Mouse (Mus musculus) brown adipose tissue, adult 24 weeks (tissue): ENCODE results near the gene Slc38a9. TPM values are rescaled to one million over a fixed set of nuclear protein-coding genes. Genes with fewer than 3 reads are reported as not detected.
A peak's percentile ranks its signal among the peaks of the same experiment; 100 is the strongest.

Experiments
- H3K27ac ChIP-seq: fragments of 200-500 bp; replicated peaks from 2 replicates; pipeline ENCODE4 v1.5.1; 2012; ENCODE audit warnings: low read depth, mild to moderate bottlenecking, low read length
- H3K4me1 ChIP-seq: fragments of 200-500 bp; 2 replicates; pipeline ENCODE4 v1.6.1; 2012; ENCODE audit warnings: low read length, mixed read lengths; ENCODE audit not compliant: control insufficient read depth, insufficient read depth, insufficient read length
- H3K4me3 ChIP-seq: fragments of 200-500 bp; 2 replicates; pipeline ENCODE4 v1.5.1; 2012; ENCODE audit warnings: low read depth, mild to moderate bottlenecking, low read length, moderate library complexity; ENCODE audit not compliant: insufficient read depth
- polyA plus RNA-seq: library from polyadenylated mRNA; stranded (reverse); fragments of >200 nt; gene quantifications from 2 replicates; pipeline ENCODE4 v1.2.4, GENCODE M21; 2012; ENCODE audit not compliant: missing spikeins, insufficient read depth, insufficient read length

Gene Slc38a9
- polyA plus RNA-seq, 1 experiment: 6.3 TPM

DNA sequence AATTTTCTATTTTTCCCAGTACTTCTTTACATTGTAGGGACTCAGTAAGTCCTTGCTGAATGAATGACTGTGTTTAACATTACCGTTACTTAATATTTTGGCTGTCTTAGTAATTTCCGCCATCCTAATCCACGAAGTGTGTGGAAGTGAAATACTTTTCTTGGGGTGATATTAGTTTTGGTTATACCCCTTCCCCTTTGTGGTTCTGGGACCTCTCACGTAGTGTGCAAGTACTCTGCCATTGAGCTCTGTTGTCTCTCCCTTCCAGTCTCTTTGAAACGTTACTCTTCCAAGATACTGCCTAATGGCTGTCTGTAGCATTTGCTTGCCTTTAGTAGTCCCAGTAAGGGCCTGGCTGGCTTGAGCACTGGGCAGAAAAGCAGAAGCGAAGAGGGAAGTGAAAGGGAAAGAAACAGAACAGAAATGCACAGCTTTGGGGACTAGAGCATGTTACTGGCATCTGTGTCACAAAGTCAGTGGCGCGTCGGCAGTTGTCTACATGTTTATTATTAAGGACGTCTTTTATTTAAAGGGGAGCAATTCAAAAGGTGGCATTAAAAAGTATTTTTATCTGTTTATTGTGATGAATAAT, 6.0 kb downstream of the Slc38a9 start:
- no peaks in the 10 kb centered on the region for H3K4me1 ChIP-seq
- no peak overlapping the region for H3K4me3 ChIP-seq
- H3K27ac ChIP-seq: peak overlapping the region; percentile 74; the same call in 1 of the 2 replicates

DNA sequence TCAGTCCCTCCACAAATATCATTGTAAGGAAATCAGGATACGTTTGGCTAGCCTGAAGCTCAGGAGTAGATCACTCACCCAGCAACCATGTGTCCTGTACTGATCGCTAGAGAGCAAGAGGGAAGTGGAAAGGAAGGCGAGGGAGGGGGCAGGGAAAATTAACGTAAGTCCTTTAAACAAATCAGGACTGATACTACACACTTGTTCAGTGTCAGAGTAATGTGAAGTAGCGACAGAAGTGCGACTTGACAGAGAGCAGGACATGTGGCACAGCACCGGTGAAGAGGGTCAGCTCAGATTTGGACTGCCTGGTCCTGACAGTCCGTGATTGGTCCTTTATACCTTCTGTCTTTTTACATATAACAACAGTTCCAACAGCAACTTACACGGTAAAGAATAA, 6.7 kb downstream of the Slc38a9 start:
- Histone ChIP-seq H3K4me1 (no peaks in the 10 kb centered on the region), H3K4me3 (no peak overlapping the region)

DNA sequence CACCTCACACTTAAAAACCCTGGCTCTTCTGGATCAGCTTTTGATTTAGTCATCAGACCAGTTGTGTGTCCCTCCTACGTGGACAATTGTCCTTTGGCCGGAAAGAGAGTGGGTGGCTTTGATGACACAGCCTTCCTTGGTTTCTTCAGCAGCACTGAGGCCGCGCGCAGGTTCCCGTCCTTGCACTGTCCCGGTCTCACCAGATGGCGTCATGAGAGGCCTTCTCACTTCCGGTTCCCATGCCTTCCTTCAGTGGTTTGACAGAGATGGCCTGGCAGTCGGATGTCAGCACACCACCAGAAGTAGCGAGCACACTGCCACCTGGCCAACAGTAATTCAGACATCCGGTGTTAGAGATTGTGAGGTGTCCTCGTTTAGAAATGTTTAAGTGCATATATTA, 11.2 kb downstream of the Slc38a9 start:
- Histone ChIP-seq H3K4me3 (no peak overlapping the region), H3K27ac (no peak overlapping the region), H3K4me1 (no peaks in the 10 kb centered on the region)

More for the DNA sequence above, 6.7 kb downstream of the Slc38a9 start:
- H3K27ac ChIP-seq: no peak overlapping the region

DNA sequence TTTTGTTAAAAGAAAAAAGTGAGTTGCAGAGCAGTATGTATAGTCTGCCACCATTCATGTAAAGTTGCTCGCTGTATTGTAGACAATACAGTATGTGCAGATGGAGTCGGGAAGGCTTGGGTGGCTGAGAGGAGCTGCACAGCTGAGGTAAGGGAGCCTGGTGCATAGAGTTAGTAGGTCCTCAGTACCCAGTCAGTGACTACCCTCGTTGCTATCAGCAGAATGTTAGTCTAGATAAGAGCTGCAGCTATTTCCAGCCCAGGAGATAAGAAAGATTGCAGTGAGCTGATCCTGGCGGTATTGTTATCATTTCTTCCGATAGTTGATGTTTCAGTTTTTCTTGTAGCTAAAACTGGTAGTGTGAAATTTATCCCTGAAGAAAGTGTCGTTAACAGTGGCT, 12.2 kb downstream of the Slc38a9 start:
- H3K4me3 ChIP-seq: no peak overlapping the region
- no peak overlapping the region for H3K27ac ChIP-seq
- H3K4me1 ChIP-seq: no peaks in the 10 kb centered on the region

DNA sequence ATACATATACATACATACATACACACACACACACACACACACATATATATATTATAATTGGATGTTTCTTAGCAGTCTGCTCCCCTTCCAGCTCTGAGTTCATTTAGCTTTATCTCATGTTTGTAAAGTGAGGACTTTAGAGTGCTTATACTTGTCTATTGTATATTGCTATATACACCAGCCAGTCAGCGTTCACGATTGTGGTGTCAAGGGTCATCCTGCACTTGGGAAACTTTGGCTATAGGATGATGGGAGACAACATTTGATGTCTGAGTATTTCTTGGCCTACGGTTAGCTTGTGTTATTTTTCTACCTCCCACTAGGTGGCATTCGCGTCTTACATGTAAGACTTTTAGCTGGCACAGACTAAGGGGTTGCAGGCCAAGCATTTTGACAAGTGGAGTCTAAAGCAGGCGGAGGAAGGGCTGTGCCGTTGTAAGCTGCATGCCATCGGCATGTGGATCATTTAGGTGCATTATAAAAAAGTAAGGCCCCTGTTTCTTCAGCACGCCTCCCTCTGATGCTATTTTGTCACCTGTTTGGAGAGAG, 13.4 kb downstream of the Slc38a9 start:
- Histone ChIP-seq H3K4me1 (no peaks in the 10 kb centered on the region), H3K27ac (no peak overlapping the region)

DNA sequence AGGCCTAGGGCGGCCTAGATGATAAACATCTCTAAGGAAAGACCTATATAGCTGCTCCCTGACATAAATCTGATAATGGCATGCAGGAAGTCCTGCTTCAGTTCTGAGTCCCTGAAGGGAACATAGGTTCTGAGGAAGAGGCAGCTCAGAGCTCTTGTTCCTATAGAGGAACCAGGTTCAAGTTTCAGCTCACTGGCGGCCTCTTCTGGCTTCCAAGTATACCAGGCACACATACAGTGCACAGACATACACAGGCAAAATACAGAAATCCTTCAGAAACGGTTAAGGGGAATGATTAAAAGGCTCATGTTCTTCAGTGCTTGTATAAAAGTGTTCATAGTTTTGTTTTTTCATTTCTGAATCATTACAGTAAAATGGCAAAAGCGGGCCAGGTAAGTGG, 17.6 kb downstream of the Slc38a9 start:
- no peak overlapping the region for H3K27ac ChIP-seq
- no peak overlapping the region for H3K4me3 ChIP-seq
- no peaks in the 10 kb centered on the region for H3K4me1 ChIP-seq

More for the DNA sequence above, 13.4 kb downstream of the Slc38a9 start:
- H3K4me3 ChIP-seq: no peak overlapping the region

DNA sequence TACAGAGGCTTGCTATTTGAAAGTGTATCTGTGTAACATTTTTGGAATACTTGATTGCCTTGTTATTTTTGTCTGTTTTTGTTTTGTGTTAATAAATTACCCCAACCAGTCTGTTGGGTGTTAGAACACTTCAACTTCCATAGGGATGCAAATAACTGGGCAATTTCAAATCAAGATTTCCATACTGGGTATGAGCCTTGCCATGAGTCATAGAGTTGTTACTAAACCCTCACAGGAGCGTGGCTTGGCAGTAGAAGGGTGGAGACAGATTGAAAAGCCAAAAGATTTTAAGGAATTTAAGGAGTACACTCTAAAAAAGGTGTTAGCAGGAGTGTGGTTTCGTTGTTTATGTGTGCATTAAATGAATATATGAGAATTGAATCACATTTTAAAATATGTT, 22.8 kb downstream of the Slc38a9 start:
- H3K4me3 ChIP-seq: no peak overlapping the region
- H3K4me1 ChIP-seq: no peaks in the 10 kb centered on the region
- no peak overlapping the region for H3K27ac ChIP-seq

DNA sequence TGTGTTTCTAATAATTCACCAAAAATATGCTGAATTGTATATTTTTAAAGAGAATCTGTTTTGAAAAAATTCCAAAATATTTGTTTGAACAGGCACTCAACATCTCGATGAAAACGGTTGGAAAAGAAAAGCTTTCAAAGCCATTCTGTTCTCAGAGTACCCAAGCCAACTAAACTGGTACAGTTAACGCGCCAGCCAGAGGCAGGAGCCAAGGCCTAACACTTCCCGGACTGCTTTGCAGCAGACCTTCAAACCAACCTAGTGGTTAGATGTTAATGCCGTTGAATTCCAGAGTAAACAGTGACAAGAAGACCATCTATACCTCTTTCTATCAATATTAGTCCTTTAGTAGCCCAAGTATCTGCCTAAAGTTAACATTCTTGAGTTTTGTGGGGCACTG, 23.4 kb downstream of the Slc38a9 start:
- Histone ChIP-seq H3K4me3 (no peak overlapping the region), H3K4me1 (no peaks in the 10 kb centered on the region), H3K27ac (no peak overlapping the region)

DNA sequence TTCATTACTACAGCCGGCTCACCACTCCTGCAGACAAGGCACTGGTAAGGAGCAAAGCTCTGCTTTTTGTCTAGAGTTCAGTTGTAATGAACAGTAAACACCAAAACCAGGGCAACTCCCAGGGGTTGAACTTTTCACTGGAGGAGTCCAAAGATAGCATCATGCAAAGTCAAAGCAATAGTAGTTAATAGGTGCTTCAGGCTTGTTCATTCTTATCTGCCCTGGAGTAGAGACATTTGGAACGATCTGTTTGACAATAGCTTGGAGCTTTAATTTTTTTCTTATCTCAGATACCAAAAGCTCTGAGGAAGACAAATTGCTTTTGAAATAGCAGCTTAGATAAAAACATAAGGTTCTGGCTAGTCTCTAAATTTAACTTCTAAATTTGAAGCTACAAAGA, 25.6 kb downstream of the Slc38a9 start:
- Histone ChIP-seq H3K4me1 (no peaks in the 10 kb centered on the region), H3K4me3 (no peak overlapping the region), H3K27ac (no peak overlapping the region)

DNA sequence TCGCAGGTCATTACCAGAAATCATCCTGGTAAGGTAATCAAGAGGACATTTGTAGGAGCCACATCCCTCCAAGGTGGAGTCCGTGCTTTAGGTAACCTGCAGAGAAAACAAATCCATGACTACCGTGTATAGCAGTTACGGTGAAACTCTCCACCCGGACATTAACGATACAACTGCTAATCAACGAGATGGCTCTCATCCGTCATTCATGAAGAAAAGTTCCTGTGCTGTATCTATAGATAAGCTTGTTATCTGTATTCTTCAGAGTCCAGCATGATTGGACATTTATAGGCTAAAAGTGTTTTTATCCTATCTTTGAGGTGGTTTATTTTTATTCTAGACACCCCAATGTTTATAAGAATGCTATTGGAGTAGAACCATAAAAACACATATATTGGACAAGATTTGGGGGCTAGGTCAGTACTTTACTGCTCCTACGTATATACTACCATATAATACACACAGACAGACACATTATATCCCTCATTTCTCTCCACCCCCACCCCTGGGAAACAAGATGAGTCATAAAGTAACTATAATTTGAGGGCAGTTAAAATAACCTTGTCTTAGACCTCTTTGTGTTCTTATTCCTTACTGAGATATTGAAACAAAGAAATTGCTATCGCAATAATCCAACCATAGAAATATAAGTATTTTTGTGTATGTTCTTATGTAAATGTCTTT, 32.5 kb downstream of the Slc38a9 start:
- Histone ChIP-seq H3K4me3 (no peak overlapping the region), H3K27ac (no peak overlapping the region), H3K4me1 (no peaks in the 10 kb centered on the region)

DNA sequence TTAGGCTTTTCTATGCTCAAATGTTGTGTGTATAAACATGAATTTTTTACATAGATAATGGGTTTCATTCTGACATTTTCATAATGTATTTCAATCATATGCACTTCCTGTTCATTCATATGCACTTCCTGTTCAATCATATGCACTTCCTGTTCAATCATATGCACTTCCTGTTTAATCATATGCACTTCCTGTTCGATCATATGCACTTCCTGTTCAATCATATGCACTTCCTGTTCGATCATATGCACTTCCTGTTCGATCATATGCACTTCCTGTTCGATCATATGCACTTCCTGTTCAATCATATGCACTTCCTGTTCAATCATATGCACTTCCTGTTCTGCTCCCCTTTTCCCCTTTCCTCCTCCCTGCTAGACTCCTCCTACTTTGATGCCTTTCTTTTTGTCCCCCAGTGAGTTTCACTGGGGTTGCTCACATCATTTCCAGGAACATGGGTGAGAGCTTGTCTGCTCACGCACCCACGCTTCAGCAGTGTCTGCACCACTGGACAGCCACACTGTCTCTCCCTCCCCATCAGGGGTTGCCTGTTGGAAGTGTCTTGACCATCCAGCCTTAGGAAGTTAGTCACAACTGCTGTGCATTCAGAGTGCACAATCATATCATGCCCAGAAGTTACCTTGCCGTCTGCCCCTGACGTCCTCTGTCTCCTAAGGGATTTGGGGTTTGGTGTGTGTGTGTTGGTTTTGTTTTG, 35.1 kb downstream of the Slc38a9 start:
- Histone ChIP-seq H3K27ac (no peak overlapping the region), H3K4me3 (no peak overlapping the region), H3K4me1 (no peaks in the 10 kb centered on the region)

DNA sequence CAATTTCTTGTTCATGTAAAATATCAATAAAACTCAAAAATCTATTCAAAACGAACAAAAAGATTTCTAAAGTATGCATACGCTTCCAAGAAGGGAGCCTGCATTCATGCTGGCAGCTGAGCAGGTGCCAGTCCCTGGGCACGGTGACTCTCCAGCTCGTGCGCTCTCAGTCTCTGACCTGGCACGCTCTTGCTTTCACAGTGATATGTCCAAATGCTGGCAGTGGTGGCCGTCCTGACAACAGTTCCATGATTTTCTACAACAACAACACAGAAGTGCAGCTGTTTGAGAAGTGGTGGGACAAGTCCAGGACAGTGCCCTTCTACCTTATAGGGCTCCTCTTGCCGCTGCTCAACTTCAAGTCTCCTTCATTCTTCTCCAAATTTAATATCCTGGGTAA, 40.7 kb downstream of the Slc38a9 start:
- H3K27ac ChIP-seq: no peak overlapping the region

DNA sequence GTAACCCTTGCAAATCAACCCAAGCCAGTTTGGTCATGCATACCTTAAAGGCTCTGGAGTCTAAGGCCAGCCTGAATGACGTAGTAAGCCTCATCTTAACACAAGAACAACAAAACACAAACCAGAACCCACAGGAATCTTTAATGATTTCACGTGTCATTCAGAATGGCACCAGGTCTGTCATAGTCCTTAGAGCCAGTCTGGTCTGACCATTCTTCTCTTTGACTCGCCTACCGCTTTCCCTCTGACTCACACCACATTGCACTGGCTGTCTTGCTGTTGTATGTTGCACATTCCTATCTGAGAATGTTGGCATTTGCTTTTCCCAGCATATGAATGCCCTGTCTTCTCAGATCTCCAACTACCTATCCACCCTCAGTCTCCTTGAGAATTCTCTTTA, 45.8 kb downstream of the Slc38a9 start:
- Histone ChIP-seq H3K27ac (no peak overlapping the region), H3K4me1 (peaks cover 2% of the 10 kb centered on the region), H3K4me3 (no peak overlapping the region)

More for the DNA sequence above, 40.7 kb downstream of the Slc38a9 start:
- Histone ChIP-seq H3K4me3 (no peak overlapping the region), H3K4me1 (peaks cover 2% of the 10 kb centered on the region)

DNA sequence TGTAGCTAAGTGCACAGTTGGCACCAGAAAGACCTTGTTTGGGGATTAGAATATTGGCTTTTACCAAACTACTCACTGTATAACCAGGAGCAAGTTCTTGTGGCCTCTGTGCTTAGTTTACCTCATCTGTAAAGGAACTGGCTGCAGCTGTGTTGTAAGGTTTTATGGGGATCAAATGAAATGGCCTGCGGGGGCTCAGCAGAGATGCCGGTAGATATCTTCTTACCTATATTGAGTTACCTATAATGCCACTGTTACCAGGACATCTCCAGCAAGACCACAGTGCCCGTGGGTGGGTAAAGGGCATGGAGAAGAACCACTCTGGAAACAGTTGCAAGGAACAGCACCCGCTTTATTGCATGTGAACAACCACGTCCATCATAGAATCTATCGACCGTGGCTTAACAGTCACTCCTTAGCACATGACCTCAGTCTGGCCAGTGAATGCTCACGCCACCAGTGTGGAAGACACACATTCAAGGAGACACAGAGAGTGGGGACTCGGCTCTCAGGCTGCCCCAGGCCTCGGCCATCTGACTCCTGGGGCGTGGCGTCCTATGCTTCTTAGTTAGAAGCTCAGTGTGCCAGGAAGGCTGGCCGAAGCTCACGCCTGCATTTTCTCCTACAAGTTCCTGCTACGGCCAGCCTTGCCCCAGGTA, 59.7 kb downstream of the Slc38a9 start:
- H3K27ac ChIP-seq: no peak overlapping the region
- no peak overlapping the region for H3K4me3 ChIP-seq
- peaks cover 7% of the 10 kb centered on the region for H3K4me1 ChIP-seq
